Mouse (Mus musculus) retina, embryonic 14.5 days (tissue): ENCODE measurements around the gene Sema5b.

Experiments used
- DNase-seq: peaks from one replicate; pipeline ENCODE4 v3.0.0-alpha.2; 2015; ENCODE audit warnings: low spot score

Sema5b gene

GRCm38 (mm10) chr16:35713606-35714005 lies 172.7 kb downstream of the Sema5b start:
- DNase-seq = no peak
